Mouse (Mus musculus) hindbrain, embryonic 13.5 days (tissue): ENCODE data around the gene Draxin. TPM values are rescaled to one million over a fixed set of nuclear protein-coding genes. Genes with fewer than 3 reads are reported as not detected.
A peak's percentile ranks its signal among the peaks of the same experiment; 100 is the strongest.

Source experiments
- ATAC-seq: fragments of 200-750 bp; cut with Nextera tagmentation; 2 replicates; pipeline ENCODE4 v1.8.0; 2017; ENCODE audit warnings: moderate TSS enrichment; ENCODE audit not compliant: low FRiP score
- H3K27ac ChIP-seq: fragments of 300-500 bp; sonication (generic); 2 replicates; pipeline ENCODE4 v1.5.1; 2015; ENCODE audit warnings: inconsistent platforms, mild to moderate bottlenecking, moderate library complexity
- H3K27me3 ChIP-seq: fragments of 300-500 bp; sonication (generic); 2 replicates; pipeline ENCODE4 v1.6.1; 2015; ENCODE audit warnings: mild to moderate bottlenecking, inconsistent platforms
- H3K36me3 ChIP-seq: fragments of 300-500 bp; sonication (generic); 2 replicates; pipeline ENCODE4 v1.6.1; 2015; ENCODE audit warnings: mild to moderate bottlenecking, inconsistent platforms
- H3K4me1 ChIP-seq: fragments of 300-500 bp; sonication (generic); replicated peaks from 2 replicates; pipeline ENCODE4 v1.6.1; 2015; ENCODE audit warnings: inconsistent platforms
- H3K4me2 ChIP-seq: fragments of 300-500 bp; sonication (generic); 2 replicates; pipeline ENCODE4 v1.6.1; 2015; ENCODE audit warnings: inconsistent platforms, mild to moderate bottlenecking, moderate library complexity
- H3K4me3 ChIP-seq: fragments of 300-500 bp; sonication (generic); 2 replicates; pipeline ENCODE4 v1.5.1; 2015; ENCODE audit warnings: mild to moderate bottlenecking, inconsistent platforms
- H3K9ac ChIP-seq: fragments of 300-500 bp; sonication (generic); 2 replicates; pipeline ENCODE4 v1.6.1; 2015; ENCODE audit warnings: mild to moderate bottlenecking, inconsistent platforms
- H3K9me3 ChIP-seq: fragments of 300-500 bp; sonication (generic); 2 replicates; pipeline ENCODE4 v1.6.1; 2016; ENCODE audit warnings: inconsistent platforms
- WGBS: fragments of 180-500 bp; shearing (Covaris S2); methylation state at CpG from one replicate; pipeline ENCODE4 v1.1.7; 2015; 5-methylcytosine and 5-hydroxymethylcytosine counted together
- polyA plus RNA-seq: library from polyadenylated mRNA; unstranded; fragments of >200 nt; fragmentation: Nextera tagmentation; extraction: Ambion mirVana; gene quantifications from 2 replicates; pipeline ENCODE4 v1.2.1, GENCODE M21; 2015

The Draxin gene
- polyA plus RNA-seq, 1 experiment from 2014 or later: 20.9 TPM

DNA sequence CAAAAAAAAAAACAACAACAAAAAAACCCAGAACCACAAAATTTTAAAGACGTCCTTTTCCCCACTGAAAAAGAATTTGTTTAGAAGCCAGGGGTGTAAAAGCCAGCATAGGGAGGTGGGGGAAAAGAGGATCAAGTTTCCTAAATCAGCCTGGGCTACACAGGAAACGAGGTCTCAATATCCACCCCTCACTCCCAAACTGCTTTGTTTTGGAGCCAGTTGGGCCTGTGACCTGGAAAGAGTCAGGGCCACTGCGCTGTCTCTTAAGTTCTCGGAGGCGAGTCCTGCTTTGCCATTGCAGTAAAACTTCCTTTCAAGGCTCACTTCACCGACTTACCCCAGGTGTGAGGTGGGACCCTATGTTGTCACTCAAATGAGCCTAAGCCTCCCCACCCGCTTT, 19.7 kb upstream of the Draxin start:
- H3K4me3 ChIP-seq: no peak overlapping the region
- H3K27ac ChIP-seq: no peak overlapping the region
- WGBS: 66% methylated on average over 7 of the region's 7 CpGs
- H3K4me1 ChIP-seq: peaks cover 13% of the 10 kb centered on the region
- ATAC-seq: no peak
- H3K4me2 ChIP-seq: no peak overlapping the region
- no peaks in the 10 kb centered on the region for H3K27me3 ChIP-seq
- no peak overlapping the region for H3K9ac ChIP-seq
- H3K9me3 ChIP-seq: no peaks in the 10 kb centered on the region
- peaks cover 54% of the 10 kb centered on the region for H3K36me3 ChIP-seq

DNA sequence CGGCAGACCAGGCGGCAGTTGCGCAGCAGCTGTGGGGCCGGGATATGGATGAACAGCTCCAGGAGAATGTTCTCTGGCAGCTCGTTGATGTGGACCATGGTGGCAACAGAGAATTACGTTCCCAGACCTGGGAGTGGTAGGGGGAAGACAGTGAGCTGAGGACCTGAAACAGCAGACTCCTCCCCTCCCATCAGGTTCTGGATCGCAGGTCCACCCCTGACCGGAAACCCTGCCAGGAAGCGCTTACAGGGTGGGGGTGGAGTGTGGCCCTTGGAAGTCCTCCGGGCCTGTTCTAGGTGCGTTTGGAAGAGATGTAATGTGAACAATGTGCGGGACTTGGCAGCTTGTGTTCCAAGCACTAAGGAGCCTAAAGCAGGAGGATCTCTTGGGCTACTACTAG, 19.0 kb upstream of the Draxin start:
- Histone ChIP-seq H3K4me2 (no peak overlapping the region), H3K4me1 (peaks cover 13% of the 10 kb centered on the region), H3K9ac (0 out of 2 replicates have a peak overlapping the region, but pooled peaks have one; percentile 15), H3K9me3 (no peaks in the 10 kb centered on the region), H3K4me3 (no peak overlapping the region), H3K27ac (no peak overlapping the region), H3K36me3 (peaks cover 55% of the 10 kb centered on the region), H3K27me3 (no peaks in the 10 kb centered on the region)
- no peak for ATAC-seq
- 68% methylated on average over 12 of the region's 12 CpGs for WGBS

DNA sequence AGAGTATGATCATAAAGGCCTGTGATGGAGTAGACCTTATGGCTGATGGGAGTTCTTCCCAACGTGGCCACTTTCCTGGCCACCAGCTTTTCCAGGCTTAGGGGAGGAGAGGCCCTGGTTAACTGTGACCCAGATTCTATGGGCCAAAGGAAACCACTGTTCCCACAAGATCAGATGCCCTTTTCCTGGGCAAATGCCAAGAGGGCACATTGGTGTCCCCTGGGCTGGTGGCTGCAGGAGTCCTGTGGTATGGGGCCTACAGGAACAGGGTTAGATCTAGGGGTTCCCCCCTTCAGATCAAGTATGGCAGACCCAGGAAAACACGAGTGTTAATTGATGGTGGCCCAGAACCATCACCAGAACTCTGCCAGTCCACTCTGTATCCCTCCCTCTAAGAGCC, 17.2 kb upstream of the Draxin start:
- H3K4me1 ChIP-seq: peaks cover 13% of the 10 kb centered on the region
- no peaks in the 10 kb centered on the region for H3K9me3 ChIP-seq
- peaks cover 53% of the 10 kb centered on the region for H3K36me3 ChIP-seq
- H3K4me3 ChIP-seq: no peak overlapping the region
- no peaks in the 10 kb centered on the region for H3K27me3 ChIP-seq
- no peak overlapping the region for H3K9ac ChIP-seq
- no peak overlapping the region for H3K4me2 ChIP-seq
- no peak for ATAC-seq
- 89% methylated on average over 2 of the region's 2 CpGs for WGBS
- no peak overlapping the region for H3K27ac ChIP-seq

DNA sequence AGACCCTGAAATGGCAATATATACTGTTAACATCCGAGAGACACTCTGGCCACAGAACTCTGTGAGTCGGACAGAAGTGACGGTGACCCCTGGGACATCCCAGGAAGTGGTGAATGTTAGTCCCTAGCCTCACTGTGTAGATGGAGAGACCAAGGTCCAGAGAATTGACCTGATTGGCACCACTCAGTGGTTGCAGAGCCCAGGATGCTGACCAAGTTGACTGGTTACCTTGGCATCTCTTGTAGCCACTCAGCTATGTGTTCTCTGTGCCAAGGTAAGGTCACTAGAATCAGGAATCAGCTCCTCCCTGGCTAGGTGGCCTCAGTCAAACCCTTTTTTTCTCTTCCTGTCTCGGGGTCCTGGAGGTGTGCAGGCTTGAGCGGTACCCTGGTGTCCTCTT, 13.2 kb upstream of the Draxin start:
- ATAC-seq: no peak
- Histone ChIP-seq H3K9ac (0 out of 2 replicates have a peak overlapping the region, but pooled peaks have one; percentile 29), H3K9me3 (no peaks in the 10 kb centered on the region), H3K36me3 (peaks cover 47% of the 10 kb centered on the region), H3K4me3 (no peak overlapping the region), H3K27ac (no peak overlapping the region), H3K4me1 (peaks cover 19% of the 10 kb centered on the region), H3K27me3 (no peaks in the 10 kb centered on the region), H3K4me2 (no peak overlapping the region)
- 93% methylated on average over 5 of the region's 5 CpGs for WGBS

DNA sequence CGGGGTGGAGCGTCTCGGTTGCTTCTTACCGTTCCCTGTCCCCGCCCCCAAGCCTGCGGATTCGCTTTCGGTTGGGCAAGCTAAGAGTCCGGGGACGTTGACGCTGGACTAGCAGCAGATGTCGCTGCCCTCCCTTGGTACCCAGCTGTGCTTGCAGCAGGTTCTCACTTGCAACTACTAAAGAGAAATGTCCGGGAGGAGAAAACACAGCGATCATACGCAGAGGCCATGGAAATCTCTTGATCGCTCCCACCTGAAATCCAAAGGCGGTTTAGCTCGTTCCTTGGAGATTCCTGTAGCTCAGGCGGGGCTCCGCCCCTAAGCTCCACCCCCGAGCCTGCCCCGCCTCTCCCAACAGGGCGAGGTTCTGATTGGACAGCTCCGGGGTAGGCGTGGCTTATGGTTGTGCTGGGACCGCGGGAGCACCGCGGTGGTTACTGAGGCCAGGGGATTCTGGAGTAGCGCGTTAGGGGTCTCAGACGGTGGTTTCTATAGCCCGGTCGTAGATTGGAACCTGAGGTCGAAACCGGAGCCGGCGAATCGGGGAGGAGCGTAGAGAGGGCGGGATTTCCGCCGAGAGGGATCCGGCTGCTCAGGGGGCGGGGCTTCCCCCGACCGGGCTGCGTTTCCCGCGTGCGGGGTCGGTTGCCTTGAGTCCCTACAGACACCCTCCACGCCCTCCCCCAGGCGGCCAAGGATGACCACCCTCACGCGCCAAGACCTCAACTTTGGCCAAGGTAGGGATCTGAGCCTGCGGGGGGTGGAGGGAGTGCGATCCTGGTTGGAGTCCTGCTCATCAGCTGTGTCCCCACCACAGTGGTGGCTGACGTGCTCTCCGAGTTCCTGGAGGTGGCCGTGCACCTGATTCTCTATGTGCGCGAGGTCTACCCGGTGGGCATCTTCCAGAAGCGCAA, 9.9 kb upstream of the Draxin start:
- Histone ChIP-seq H3K27ac (peak overlapping the region; percentile 92), H3K9ac (peak overlapping the region; percentile 80), H3K27me3 (no peaks in the 10 kb centered on the region), H3K36me3 (peaks cover 23% of the 10 kb centered on the region), H3K4me2 (peak overlapping the region; percentile 82), H3K4me3 (peak overlapping the region; percentile 63), H3K4me1 (peaks cover 36% of the 10 kb centered on the region), H3K9me3 (no peaks in the 10 kb centered on the region)
- ATAC-seq: peak; percentile 94
- under 1% methylated on average over 65 of the region's 65 CpGs for WGBS

DNA sequence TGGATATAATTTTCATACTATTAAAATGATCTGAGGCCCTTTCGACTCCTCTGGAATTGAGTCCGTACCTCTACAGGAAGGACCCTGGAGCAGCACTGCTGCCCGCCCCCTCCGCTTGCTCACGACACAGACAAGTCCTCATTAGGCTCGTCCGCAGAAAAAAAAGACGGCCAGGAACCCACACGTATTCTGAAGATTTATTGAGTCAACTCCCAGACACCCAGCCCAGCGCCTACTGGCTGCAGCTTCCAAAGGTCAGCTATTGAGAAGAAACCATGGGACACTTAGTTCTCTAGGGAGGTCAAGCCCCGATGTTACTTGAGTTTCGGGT, 9.2 kb upstream of the Draxin start:
- Histone ChIP-seq H3K27me3 (no peaks in the 10 kb centered on the region), H3K4me1 (peaks cover 41% of the 10 kb centered on the region), H3K27ac (peak overlapping the region; percentile 92), H3K4me3 (peak overlapping the region; percentile 63), H3K9me3 (no peaks in the 10 kb centered on the region), H3K9ac (peak overlapping the region; percentile 80), H3K4me2 (peak overlapping the region; percentile 82), H3K36me3 (peaks cover 17% of the 10 kb centered on the region)
- WGBS: under 1% methylated on average over 12 of the region's 12 CpGs
- peak; percentile 17 for ATAC-seq

DNA sequence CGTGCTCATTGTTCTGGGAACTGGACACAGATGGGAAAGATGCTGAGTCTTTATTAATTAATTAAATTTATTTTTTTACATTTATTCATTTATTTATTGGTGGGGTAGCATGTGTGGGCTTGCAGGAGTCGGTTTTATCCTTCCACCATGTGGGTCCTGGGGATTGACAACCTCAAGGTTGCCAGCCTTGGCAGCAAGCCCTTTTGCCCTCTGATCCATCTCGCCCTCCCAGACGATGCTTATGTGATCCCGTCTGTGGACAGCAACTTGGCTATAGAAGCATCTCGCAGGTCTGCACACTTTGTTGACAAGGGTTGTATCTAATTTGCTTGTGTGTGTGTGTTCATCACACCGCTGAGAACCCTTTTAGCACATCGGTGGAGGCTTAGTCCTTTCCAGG, 7.0 kb upstream of the Draxin start:
- Histone ChIP-seq H3K9ac (no peak overlapping the region), H3K4me2 (no peak overlapping the region), H3K4me3 (no peak overlapping the region), H3K9me3 (no peaks in the 10 kb centered on the region), H3K27me3 (no peaks in the 10 kb centered on the region), H3K36me3 (no peaks in the 10 kb centered on the region), H3K27ac (no peak overlapping the region), H3K4me1 (peaks cover 49% of the 10 kb centered on the region)
- ATAC-seq: no peak
- 65% methylated on average over 8 of the region's 8 CpGs for WGBS

DNA sequence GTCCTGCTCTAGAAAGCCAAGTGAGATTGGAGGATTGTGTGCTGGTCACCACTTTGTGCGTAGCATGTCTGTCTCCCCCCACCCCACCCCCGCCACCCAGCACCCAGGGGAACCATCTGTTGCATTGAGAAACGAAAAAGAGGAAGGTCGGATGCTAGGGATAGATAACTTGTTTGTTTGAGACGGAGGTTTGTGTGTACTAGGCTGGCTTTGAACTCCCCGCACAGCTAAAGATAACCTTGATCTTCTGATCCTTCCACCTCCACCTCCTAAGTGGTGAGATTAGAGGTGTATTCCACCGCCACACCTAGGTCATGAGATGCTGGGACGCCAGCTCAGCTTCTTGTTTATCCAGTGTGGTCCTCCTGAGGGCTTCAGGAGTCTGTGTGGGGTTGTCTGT, 4.5 kb upstream of the Draxin start:
- Histone ChIP-seq H3K4me1 (peaks cover 59% of the 10 kb centered on the region), H3K27me3 (0 out of 2 replicates have a peak, but pooled peaks cover 6% of the 10 kb centered on the region), H3K9me3 (no peaks in the 10 kb centered on the region), H3K36me3 (no peaks in the 10 kb centered on the region), H3K9ac (no peak overlapping the region), H3K27ac (no peak overlapping the region), H3K4me2 (no peak overlapping the region), H3K4me3 (no peak overlapping the region)
- ATAC-seq: no peak
- 82% methylated on average over 8 of the region's 8 CpGs for whole genome bisulfite sequencing

DNA sequence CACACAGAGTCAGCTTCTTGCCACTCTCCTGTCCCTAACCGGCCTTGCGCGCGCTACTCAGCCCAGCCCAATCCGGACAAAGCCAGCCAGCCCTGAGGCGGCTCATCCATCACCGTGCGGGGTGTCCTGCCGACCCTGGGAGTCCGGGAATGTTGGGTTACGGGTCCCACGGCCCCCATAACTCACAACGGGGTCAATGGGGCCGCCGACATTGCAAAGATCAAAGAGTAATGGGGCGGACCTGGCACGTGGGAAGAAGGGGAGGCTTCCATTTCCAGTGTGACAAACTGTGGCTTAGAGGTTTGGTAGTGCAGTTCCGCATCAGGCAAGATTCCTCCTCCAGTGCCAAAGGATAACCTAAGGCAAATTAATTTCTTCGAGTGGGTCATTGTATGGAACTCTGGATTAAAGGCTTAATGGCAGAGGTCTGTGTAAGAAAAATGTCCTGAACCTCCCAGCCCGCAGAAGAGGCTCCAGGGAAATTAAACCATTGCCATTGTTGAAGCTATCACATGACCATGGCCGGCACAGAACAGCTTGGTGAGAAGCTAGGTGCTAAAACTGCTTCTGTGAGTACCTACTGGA, 1.1 kb upstream of the Draxin start:
- ATAC-seq: peak; percentile 70
- Histone ChIP-seq H3K4me3 (peak overlapping the region; percentile 85), H3K36me3 (peaks cover 5% of the 10 kb centered on the region; the same call in 1 of the 2 replicates), H3K9ac (peak overlapping the region; percentile 99), H3K4me2 (peak overlapping the region; percentile 71), H3K27ac (peak overlapping the region; percentile 99), H3K27me3 (0 out of 2 replicates have a peak, but pooled peaks cover 6% of the 10 kb centered on the region), H3K4me1 (peaks cover 64% of the 10 kb centered on the region), H3K9me3 (no peaks in the 10 kb centered on the region)
- WGBS: 0% methylated on average over 21 of the region's 21 CpGs

DNA sequence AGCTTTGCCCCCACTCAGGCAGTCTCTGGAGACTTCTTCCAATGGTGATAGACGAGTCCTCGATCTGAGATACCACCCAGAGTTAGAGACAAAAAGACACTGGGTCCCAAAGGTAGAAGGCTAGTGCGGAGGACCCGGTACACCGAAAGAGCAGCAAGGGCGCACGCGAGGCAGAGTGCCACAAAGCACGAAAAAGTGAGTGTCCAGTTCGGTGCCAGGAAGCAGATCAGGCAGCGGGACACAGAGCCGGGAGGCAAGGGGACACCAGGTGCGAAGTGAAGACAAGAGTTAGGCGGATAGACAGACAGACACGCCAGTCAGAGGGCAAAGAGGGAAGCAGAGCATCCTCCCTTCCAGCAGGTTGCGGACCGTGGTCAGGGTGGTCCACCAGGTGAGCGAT, 365 bp downstream of the Draxin start, which contains the start of gene Mad2l2:
Gene Mad2l2, plus strand, starts transcription at position 252 of the 400 bp plus-strand sequence.
- ATAC-seq: peak; percentile 6; the same call in 1 of the 2 replicates
- peaks cover 5% of the 10 kb centered on the region; the same call in 1 of the 2 replicates for H3K36me3 ChIP-seq
- WGBS: 1% methylated on average over 18 of the region's 18 CpGs
- 0 out of 2 replicates have a peak, but pooled peaks cover 6% of the 10 kb centered on the region for H3K27me3 ChIP-seq
- H3K4me2 ChIP-seq: peak within 1 kb of the TSS; percentile 71
- H3K4me1 ChIP-seq: peaks cover 77% of the 10 kb centered on the region
- H3K9ac ChIP-seq: peak within 1 kb of the TSS; percentile 99
- H3K27ac ChIP-seq: peak within 1 kb of the TSS; percentile 99
- H3K4me3 ChIP-seq: peak within 1 kb of the TSS; percentile 85
- H3K9me3 ChIP-seq: no peaks in the 10 kb centered on the region

DNA sequence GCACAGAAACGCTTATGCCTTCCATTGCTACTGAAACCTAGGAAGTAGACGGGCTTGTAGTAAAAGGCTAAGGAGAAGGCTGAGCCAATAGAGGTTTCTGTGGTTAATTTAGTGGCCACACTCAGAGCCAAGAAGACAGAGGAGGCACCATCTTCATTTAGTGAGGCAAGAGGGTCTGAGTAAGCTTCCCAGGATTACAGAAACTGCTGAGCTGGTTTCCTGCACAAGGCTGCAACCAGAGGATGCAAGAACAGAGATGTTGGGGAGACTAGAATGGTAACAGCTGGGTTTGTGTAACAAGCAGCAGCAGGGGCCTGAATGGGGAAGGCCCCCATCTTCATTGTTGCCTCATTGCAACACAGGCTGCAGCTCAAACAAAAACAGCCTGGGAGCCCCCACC, 1.8 kb downstream of the Draxin start:
- Histone ChIP-seq H3K27me3 (0 out of 2 replicates have a peak, but pooled peaks cover 6% of the 10 kb centered on the region), H3K27ac (peak overlapping the region; percentile 99), H3K9ac (peak overlapping the region; percentile 99), H3K4me1 (peaks cover 85% of the 10 kb centered on the region), H3K36me3 (peaks cover 5% of the 10 kb centered on the region; the same call in 1 of the 2 replicates), H3K4me3 (peak overlapping the region; percentile 85), H3K9me3 (no peaks in the 10 kb centered on the region), H3K4me2 (peak overlapping the region; percentile 71)
- no peak for ATAC-seq
- WGBS: 65% methylated on average over 2 of the region's 2 CpGs

DNA sequence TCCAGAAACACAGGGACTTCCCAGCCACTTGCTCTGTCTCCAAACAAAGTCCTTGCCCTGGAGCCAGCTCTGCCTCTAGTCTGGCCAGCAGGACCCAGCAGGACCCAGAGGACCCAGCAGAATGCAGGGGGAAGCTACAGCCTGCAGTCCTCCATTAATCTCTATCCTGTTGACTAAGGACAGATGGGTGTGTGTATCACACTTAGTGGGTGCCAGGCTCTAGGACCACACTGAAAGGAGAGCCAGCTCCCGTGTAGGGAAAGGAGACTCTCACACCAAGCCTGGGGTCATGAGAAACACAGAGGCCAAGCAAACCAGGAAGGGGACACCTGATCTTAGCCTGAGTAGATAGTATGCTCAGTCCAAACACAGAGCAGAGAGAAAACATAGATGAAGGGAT, 2.3 kb downstream of the Draxin start:
- Histone ChIP-seq H3K4me3 (peak overlapping the region; percentile 85), H3K27ac (peak overlapping the region; percentile 99), H3K36me3 (peaks cover 5% of the 10 kb centered on the region; the same call in 1 of the 2 replicates), H3K9ac (peak overlapping the region; percentile 99), H3K27me3 (0 out of 2 replicates have a peak, but pooled peaks cover 6% of the 10 kb centered on the region), H3K4me2 (peak overlapping the region; percentile 71), H3K4me1 (peaks cover 90% of the 10 kb centered on the region), H3K9me3 (no peaks in the 10 kb centered on the region)
- ATAC-seq: no peak
- 50% methylated on average over 1 of the region's 1 CpGs for WGBS
